Mouse (Mus musculus): ENCODE data around the gene Alg1.
"Not testable (repeated sequence)": the region's sequence is repeated elsewhere in the genome, so short reads cannot be mapped to it uniquely, and the experiment has no call there.

Gene Alg1

GRCm38 (mm10) chr16:5233418-5234313, at the start of gene Alg1:
Gene Alg1 (plus strand): TSS chr16:5233621.
- peak; percentile 92 for DNase-seq

GRCm38 (mm10) chr16:5184101-5184500, 49.3 kb upstream of the Alg1 start:
- no peak for DNase-seq

GRCm38 (mm10) chr16:5184956-5185355, 48.5 kb upstream of the Alg1 start:
- DNase-seq = no peak

GRCm38 (mm10) chr16:5185691-5186090, 47.7 kb upstream of the Alg1 start:
- peak; percentile 10 for DNase-seq

- no peak for DNase-seq
These were observed 47.2 kb upstream of the Alg1 start for GRCm38 (mm10) chr16:5186234-5186633.

GRCm38 (mm10) chr16:5195080-5195479, 38.3 kb upstream of the Alg1 start:
- peak; percentile 54 for DNase-seq

GRCm38 (mm10) chr16:5202681-5203080, 30.7 kb upstream of the Alg1 start:
- DNase-seq = peak; percentile 68

GRCm38 (mm10) chr16:5203200-5203599, 30.2 kb upstream of the Alg1 start:
- DNase-seq = peak; percentile 43

GRCm38 (mm10) chr16:5203668-5204433, 29.6 kb upstream of the Alg1 start, which contains the start of gene Nagpa:
Gene Nagpa (minus strand): TSS chr16:5204012.
- DNase-seq = peak; percentile 85

- no peak for DNase-seq
These were observed 27.9 kb upstream of the Alg1 start for GRCm38 (mm10) chr16:5205431-5205970.

GRCm38 (mm10) chr16:5206051-5206450, 27.4 kb upstream of the Alg1 start:
- DNase-seq = no peak

GRCm38 (mm10) chr16:5210365-5210764, 23.1 kb upstream of the Alg1 start:
- DNase-seq = no peak

- no peak for DNase-seq
These were observed 21.3 kb upstream of the Alg1 start for GRCm38 (mm10) chr16:5212150-5212549.

GRCm38 (mm10) chr16:5214126-5214525, 19.3 kb upstream of the Alg1 start:
- DNase-seq = no peak

GRCm38 (mm10) chr16:5216686-5217085, 16.7 kb upstream of the Alg1 start:
- DNase-seq = no peak

GRCm38 (mm10) chr16:5217341-5218133, 15.9 kb upstream of the Alg1 start:
- peak; percentile 78 for DNase-seq

- DNase-seq = no peak
These were observed 12.0 kb upstream of the Alg1 start for GRCm38 (mm10) chr16:5221403-5221802.

- DNase-seq = peak; percentile 33
These were observed 11.3 kb upstream of the Alg1 start, which contains the start of gene AU021092 for GRCm38 (mm10) chr16:5222140-5222539. Gene AU021092 (minus strand): TSS chr16:5222299.

GRCm38 (mm10) chr16:5226534-5226933, 6.9 kb upstream of the Alg1 start:
- DNase-seq = peak; percentile 17

- DNase-seq = not testable (repeated sequence)
These were observed 5.9 kb upstream of the Alg1 start for GRCm38 (mm10) chr16:5227501-5227900.

GRCm38 (mm10) chr16:5228103-5228502, 5.3 kb upstream of the Alg1 start:
- DNase-seq = not testable (repeated sequence)

GRCm38 (mm10) chr16:5232982-5233381, 439 bp upstream of the Alg1 start:
- DNase-seq = no peak

- DNase-seq = no peak
These were observed 8.9 kb downstream of the Alg1 start for GRCm38 (mm10) chr16:5242355-5242754.
